Mouse (Mus musculus) midbrain, embryonic 10.5 days (tissue): ENCODE results near the gene Ltn1. TPM values are rescaled to one million over a fixed set of nuclear protein-coding genes. Genes with fewer than 3 reads are reported as not detected.

Experiments
- DNase-seq: peaks from one replicate; pipeline ENCODE4 v3.0.0-alpha.2; 2017; ENCODE audit warnings: low spot score
- H3K27ac ChIP-seq: fragments of 300-500 bp; sonication (generic); replicated peaks from 2 replicates; pipeline ENCODE4 v1.5.1; 2016; ENCODE audit warnings: mild to moderate bottlenecking
- H3K27me3 ChIP-seq: fragments of 300-500 bp; sonication (generic); 2 replicates; pipeline ENCODE4 v1.6.1; 2016; ENCODE audit warnings: low read depth, mild to moderate bottlenecking; ENCODE audit not compliant: poor library complexity, severe bottlenecking
- H3K36me3 ChIP-seq: fragments of 300-500 bp; sonication (generic); 2 replicates; pipeline ENCODE4 v1.6.1; 2016; ENCODE audit warnings: mild to moderate bottlenecking, moderate library complexity
- H3K4me1 ChIP-seq: fragments of 300-500 bp; sonication (generic); 2 replicates; pipeline ENCODE4 v1.6.1; 2016
- H3K4me3 ChIP-seq: fragments of 300-500 bp; sonication (generic); 2 replicates; pipeline ENCODE4 v1.5.1; 2016; ENCODE audit warnings: mild to moderate bottlenecking, moderate library complexity
- H3K9me3 ChIP-seq: fragments of 300-500 bp; sonication (generic); replicated peaks from 2 replicates; pipeline ENCODE4 v1.6.1; 2016; ENCODE audit warnings: mild to moderate bottlenecking
- WGBS: fragments of 180-500 bp; shearing (Covaris S2); methylation state at CpG from one replicate; pipeline ENCODE4 v1.1.7; 2016; 5-methylcytosine and 5-hydroxymethylcytosine counted together
- polyA plus RNA-seq: library from polyadenylated mRNA; unstranded; fragments of >200 nt; fragmentation: Nextera tagmentation; extraction: Ambion mirVana; gene quantifications from 2 replicates; pipeline ENCODE4 v1.2.1, GENCODE M21; 2016

Ltn1 gene
- 25.4 and 32.5 TPM in 2 replicates for polyA plus RNA-seq

GRCm38 (mm10) chr16:87432033-87432814 is at the start of gene Ltn1:
Gene Ltn1 (minus strand): TSS chr16:87432612.
- WGBS = under 1% methylated on average over 56 of the region's 56 CpGs
- Histone ChIP-seq H3K9me3 (no peaks in the 10 kb centered on the region), H3K4me1 (peaks cover 12% of the 10 kb centered on the region), H3K27me3 (no peaks in the 10 kb centered on the region), H3K27ac (peak within 1 kb of the TSS; percentile 86), H3K36me3 (peaks cover 7% of the 10 kb centered on the region; the same call in 1 of the 2 replicates), H3K4me3 (peak within 1 kb of the TSS; percentile 93)
- DNase-seq = peak; percentile 99

GRCm38 (mm10) chr16:87470579-87470978 is 38.2 kb upstream of the Ltn1 start:
- no peak for DNase-seq
- Histone ChIP-seq H3K9me3 (no peaks in the 10 kb centered on the region), H3K27ac (no peak overlapping the region), H3K36me3 (peaks cover 93% of the 10 kb centered on the region), H3K27me3 (no peaks in the 10 kb centered on the region), H3K4me3 (no peak overlapping the region), H3K4me1 (no peaks in the 10 kb centered on the region)
- 94% methylated on average over 4 of the region's 4 CpGs for WGBS

- Histone ChIP-seq H3K27me3 (no peaks in the 10 kb centered on the region), H3K27ac (no peak overlapping the region), H3K36me3 (peaks cover 53% of the 10 kb centered on the region), H3K9me3 (no peaks in the 10 kb centered on the region), H3K4me1 (peaks cover 25% of the 10 kb centered on the region), H3K4me3 (no peak overlapping the region)
- 94% methylated on average over 3 of the region's 3 CpGs for WGBS
- no peak for DNase-seq
Measured at GRCm38 (mm10) chr16:87458752-87459151, 26.3 kb upstream of the Ltn1 start.

GRCm38 (mm10) chr16:87455180-87455611 is 22.8 kb upstream of the Ltn1 start:
- no peaks in the 10 kb centered on the region for H3K9me3 ChIP-seq
- peak overlapping the region; percentile 90 for H3K27ac ChIP-seq
- H3K4me3 ChIP-seq = peak overlapping the region; percentile 93
- peaks cover 25% of the 10 kb centered on the region for H3K4me1 ChIP-seq
- WGBS = 1% methylated on average over 38 of the region's 38 CpGs
- no peak for DNase-seq
- H3K36me3 ChIP-seq = peaks cover 21% of the 10 kb centered on the region
- no peaks in the 10 kb centered on the region for H3K27me3 ChIP-seq

GRCm38 (mm10) chr16:87454419-87455179 is 22.2 kb upstream of the Ltn1 start, which contains the start of gene Usp16:
Gene Usp16 (plus strand): TSS chr16:87454703.
- WGBS = 10% methylated on average over 45 of the region's 45 CpGs
- peak; percentile 89 for DNase-seq
- Histone ChIP-seq H3K9me3 (no peaks in the 10 kb centered on the region), H3K4me3 (peak within 1 kb of the TSS; percentile 93), H3K27me3 (no peaks in the 10 kb centered on the region), H3K36me3 (peaks cover 15% of the 10 kb centered on the region), H3K4me1 (peaks cover 25% of the 10 kb centered on the region), H3K27ac (peak within 1 kb of the TSS; percentile 90)

- WGBS = 96% methylated on average over 2 of the region's 2 CpGs
- no peak overlapping the region for H3K27ac ChIP-seq
- H3K36me3 ChIP-seq = peaks cover 3% of the 10 kb centered on the region; the same call in 1 of the 2 replicates
- no peaks in the 10 kb centered on the region for H3K9me3 ChIP-seq
- no peaks in the 10 kb centered on the region for H3K27me3 ChIP-seq
- DNase-seq = no peak
- peaks cover 25% of the 10 kb centered on the region for H3K4me1 ChIP-seq
- no peak overlapping the region for H3K4me3 ChIP-seq
Measured at GRCm38 (mm10) chr16:87453226-87453625, 20.8 kb upstream of the Ltn1 start.

GRCm38 (mm10) chr16:87445528-87445927 is 13.1 kb upstream of the Ltn1 start:
- H3K27ac ChIP-seq = no peak overlapping the region
- no peak overlapping the region for H3K4me3 ChIP-seq
- H3K4me1 ChIP-seq = peaks cover 10% of the 10 kb centered on the region
- H3K36me3 ChIP-seq = no peaks in the 10 kb centered on the region
- no peaks in the 10 kb centered on the region for H3K27me3 ChIP-seq
- 89% methylated on average over 3 of the region's 3 CpGs for WGBS
- no peak for DNase-seq
- no peaks in the 10 kb centered on the region for H3K9me3 ChIP-seq

GRCm38 (mm10) chr16:87445110-87445509 is 12.7 kb upstream of the Ltn1 start:
- Histone ChIP-seq H3K27ac (no peak overlapping the region), H3K27me3 (no peaks in the 10 kb centered on the region), H3K4me3 (no peak overlapping the region), H3K9me3 (no peaks in the 10 kb centered on the region), H3K36me3 (no peaks in the 10 kb centered on the region), H3K4me1 (peaks cover 10% of the 10 kb centered on the region)
- DNase-seq = no peak

GRCm38 (mm10) chr16:87444071-87444470 is 11.7 kb upstream of the Ltn1 start:
- H3K27ac ChIP-seq = no peak overlapping the region
- no peak overlapping the region for H3K4me3 ChIP-seq
- 64% methylated on average over 1 of the region's 1 CpGs for WGBS
- peaks cover 16% of the 10 kb centered on the region for H3K4me1 ChIP-seq
- no peaks in the 10 kb centered on the region for H3K36me3 ChIP-seq
- H3K9me3 ChIP-seq = no peaks in the 10 kb centered on the region
- no peak for DNase-seq
- H3K27me3 ChIP-seq = no peaks in the 10 kb centered on the region

- DNase-seq = no peak
- Histone ChIP-seq H3K36me3 (no peaks in the 10 kb centered on the region), H3K9me3 (no peaks in the 10 kb centered on the region), H3K27ac (no peak overlapping the region), H3K27me3 (no peaks in the 10 kb centered on the region), H3K4me1 (peaks cover 16% of the 10 kb centered on the region), H3K4me3 (no peak overlapping the region)
Measured at GRCm38 (mm10) chr16:87443245-87443644, 10.8 kb upstream of the Ltn1 start.

- 55% methylated on average over 5 of the region's 5 CpGs for WGBS
- no peak for DNase-seq
- no peaks in the 10 kb centered on the region for H3K27me3 ChIP-seq
- H3K27ac ChIP-seq = no peak overlapping the region
- no peak overlapping the region for H3K4me3 ChIP-seq
- H3K36me3 ChIP-seq = no peaks in the 10 kb centered on the region
- no peaks in the 10 kb centered on the region for H3K9me3 ChIP-seq
- H3K4me1 ChIP-seq = peaks cover 16% of the 10 kb centered on the region
Measured at GRCm38 (mm10) chr16:87442291-87442690, 9.9 kb upstream of the Ltn1 start.

GRCm38 (mm10) chr16:87441089-87441488 is 8.7 kb upstream of the Ltn1 start:
- H3K4me3 ChIP-seq = peak overlapping the region; percentile 84
- H3K9me3 ChIP-seq = no peaks in the 10 kb centered on the region

More at GRCm38 (mm10) chr16:87441089-87441488, 8.7 kb upstream of the Ltn1 start:
- Histone ChIP-seq H3K36me3 (no peaks in the 10 kb centered on the region), H3K4me1 (peaks cover 16% of the 10 kb centered on the region), H3K27me3 (no peaks in the 10 kb centered on the region), H3K27ac (peak overlapping the region; percentile 96; the same call in 1 of the 2 replicates)
- 30% methylated on average over 9 of the region's 9 CpGs for WGBS
- no peak for DNase-seq
